Mouse (Mus musculus): Measurements from ENCODE around the gene Hfe2.

Gene Hfe2

DNA sequence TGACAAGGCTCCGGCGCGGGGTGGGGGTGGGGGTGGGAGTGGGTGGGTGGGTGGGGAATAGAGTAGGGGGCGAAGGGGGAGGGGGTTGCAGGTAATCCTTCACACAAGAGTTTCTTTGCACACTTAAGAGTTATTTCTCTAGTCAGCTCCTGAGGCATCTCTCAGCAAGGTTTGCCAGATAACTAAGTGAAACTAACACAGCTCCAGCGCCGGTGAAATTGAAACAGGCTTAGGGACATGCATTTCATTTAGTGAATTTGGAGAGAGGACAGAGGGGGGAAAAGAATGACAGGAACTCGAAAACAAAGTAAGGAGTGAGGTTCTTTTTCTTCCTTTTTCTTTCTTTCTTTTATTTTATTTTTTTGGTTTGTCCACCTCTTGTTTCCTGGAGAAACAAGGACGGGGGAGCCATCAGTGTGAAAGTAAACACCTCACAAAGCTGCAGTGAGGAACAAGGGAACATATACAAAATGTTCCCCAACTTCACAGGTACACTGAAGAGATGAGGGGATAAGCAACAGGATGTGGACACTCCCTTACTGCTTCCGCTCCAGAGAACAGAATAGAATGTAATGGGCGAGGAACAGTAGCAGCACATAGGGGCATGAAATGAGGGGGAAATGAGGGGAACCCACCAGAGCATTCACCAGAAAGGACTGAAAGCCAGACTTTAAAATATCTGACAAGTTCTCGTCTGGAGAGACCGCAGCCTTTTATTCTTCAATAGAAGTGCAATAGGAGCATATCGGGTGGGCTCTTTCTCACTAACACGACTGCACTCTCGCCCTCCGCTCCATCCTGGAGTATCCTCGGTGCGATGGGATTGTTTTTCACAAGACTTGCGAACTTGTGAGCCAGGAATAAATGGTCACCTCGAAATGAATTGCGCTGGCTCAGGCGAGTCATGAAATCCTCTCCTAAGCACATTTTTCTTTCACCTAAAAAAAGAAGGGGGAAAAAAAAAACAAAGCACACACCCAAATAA is 32.0 kb downstream of the Hfe2 start:
- no peak for DNase-seq (ENCODE audit: extremely low spot score, low read depth, low spot score)

DNA sequence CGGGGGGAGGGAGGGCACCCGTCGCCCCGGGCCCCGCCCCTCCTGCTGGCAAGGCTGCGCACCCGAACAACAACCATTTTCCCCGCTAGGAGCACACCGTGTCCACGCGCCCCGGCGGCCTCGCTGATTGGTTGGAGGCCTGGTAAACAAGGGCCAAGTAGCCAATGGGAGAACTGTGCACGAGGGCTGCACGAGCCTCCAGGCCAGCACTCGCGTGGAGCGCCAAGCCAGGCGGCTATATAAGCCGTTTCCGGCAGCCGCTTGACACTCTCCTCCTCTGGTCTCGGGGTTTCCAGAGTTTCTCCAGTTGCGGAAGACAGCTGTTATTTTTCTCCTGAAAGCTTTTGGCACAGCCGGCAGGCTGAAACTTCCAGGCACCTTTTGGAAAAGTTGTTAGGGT is 32.7 kb downstream of the Hfe2 start, which contains the start of gene Txnip:
Gene Txnip, plus strand, starts transcription at position 264 of the 400 bp plus-strand sequence.
- peak; percentile 96 for DNase-seq (ENCODE audit: extremely low spot score, low read depth, low spot score)

DNA sequence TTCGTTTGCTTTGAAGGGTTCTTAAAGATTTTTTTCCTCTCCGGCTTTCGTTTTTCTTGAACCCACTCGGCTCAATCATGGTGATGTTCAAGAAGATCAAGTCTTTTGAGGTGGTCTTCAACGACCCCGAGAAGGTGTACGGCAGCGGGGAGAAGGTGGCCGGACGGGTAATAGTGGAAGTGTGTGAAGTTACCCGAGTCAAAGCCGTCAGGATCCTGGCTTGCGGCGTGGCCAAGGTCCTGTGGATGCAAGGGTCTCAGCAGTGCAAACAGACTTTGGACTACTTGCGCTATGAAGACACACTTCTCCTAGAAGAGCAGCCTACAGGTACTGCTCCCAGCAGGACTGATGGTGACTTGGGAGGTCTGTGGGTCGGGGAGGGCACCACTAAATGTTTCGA is 33.2 kb downstream of the Hfe2 start:
- no peak for DNase-seq (ENCODE audit: extremely low spot score, low read depth, low spot score)

DNA sequence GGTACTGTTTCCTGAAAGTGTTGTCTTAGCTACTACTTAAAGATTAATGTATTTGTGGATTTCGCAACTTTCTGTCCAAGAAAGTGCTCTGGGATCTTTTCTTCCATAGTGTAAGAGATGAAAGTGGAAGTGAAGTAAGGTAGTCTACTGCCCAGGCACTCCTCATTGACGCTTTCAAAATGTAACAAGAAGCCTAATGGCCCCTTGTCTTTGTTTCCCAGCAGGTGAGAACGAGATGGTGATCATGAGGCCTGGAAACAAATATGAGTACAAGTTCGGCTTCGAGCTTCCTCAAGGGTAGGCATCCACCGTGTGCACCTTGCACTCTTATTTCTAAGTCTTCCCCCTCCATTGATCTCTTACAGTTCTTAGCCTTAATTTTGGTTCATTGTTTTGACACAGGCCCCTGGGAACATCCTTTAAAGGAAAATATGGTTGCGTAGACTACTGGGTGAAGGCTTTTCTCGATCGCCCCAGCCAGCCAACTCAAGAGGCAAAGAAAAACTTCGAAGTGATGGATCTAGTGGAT is 33.8 kb downstream of the Hfe2 start:
- no peak for DNase-seq (ENCODE audit: extremely low spot score, low read depth, low spot score)

DNA sequence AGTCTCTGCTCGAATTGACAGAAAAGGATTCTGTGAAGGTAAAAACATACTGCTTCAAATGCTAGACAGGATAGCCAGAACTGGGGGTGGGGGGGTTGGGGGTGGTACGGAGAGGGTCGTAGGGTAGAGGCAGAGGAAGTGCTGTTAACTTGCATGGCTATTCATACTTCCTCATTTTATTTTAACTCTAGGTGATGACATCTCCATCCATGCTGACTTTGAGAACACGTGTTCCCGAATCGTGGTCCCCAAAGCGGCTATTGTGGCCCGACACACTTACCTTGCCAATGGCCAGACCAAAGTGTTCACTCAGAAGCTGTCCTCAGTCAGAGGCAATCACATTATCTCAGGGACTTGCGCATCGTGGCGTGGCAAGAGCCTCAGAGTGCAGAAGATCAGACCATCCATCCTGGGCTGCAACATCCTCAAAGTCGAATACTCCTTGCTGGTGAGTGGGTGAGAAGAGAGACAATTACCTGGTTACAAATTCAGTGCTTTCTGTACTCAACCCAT is 34.5 kb downstream of the Hfe2 start:
- DNase-seq (ENCODE audit: extremely low spot score, low read depth, low spot score): no peak

DNA sequence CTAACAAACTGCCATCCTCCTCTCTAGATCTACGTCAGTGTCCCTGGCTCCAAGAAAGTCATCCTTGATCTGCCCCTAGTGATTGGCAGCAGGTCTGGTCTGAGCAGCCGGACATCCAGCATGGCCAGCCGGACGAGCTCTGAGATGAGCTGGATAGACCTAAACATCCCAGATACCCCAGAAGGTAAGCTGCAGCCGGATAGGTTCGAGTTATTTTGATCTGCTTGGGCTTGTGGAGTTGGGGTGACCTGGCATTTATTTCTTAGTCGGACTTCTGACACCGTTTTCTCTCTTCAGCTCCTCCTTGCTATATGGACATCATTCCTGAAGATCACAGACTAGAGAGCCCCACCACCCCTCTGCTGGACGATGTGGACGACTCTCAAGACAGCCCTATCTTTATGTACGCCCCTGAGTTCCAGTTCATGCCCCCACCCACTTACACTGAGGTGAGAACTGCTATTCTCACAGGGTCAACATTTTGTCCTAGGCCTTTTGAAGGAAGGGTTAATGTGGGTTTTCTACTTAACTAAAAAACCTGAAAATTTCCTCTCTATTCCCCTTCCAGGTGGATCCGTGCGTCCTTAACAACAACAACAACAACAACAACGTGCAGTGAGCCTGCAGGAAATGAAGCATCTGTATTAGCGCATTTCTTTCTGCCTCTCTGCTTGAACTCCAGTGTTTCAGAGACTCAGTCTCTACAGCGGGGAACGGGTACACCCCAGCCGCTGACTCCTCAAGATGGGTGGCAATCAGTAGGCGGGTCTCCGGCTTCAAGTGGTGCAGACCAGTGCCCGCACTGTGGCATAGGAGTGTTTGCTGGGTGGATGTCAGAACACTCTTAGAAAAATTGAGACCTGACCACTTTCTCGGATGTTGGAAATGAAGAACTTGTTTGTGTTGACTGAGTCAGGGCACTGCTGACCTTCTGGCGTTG is 35.2 kb downstream of the Hfe2 start:
- DNase-seq (ENCODE audit: extremely low spot score, low read depth, low spot score): no peak

DNA sequence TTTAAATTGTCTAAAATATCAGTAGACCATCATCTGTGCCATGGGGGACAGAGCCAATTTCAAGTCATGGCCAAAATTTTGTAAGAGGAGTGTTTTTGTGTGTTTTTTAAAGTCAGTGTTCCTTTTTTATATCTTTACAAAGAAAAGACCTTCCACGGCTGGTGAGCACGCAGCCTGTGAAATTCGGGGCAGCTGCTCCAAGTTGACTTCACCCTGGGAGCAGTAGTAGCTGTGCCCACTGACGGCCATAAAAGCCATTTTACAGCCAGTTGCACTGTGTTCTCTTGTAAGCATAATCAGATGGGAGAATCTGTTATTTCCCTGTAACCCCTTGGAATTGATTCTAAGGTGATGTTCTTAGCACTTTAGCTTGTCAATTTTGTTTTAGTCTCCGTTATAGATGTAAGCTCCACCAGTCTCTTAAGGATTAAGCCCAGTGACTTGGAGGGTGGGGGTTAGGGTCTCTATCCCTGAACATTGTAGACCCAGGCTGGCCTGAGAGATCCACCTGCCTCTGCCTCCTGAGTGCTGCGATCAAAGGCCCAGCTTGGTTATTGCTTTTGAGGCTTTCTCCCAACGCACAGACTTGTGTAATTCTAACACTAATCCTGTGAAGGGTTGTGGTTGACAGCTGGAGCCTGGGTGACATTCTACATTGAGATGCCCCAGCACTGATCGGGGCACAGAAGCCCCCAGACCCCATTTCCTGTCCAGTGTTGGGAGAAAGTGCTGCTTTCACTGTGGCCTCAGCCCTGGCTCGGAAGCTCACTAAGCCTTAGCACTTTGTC is 36.1 kb downstream of the Hfe2 start:
- DNase-seq (ENCODE audit: extremely low spot score, low read depth, low spot score): no peak

DNA sequence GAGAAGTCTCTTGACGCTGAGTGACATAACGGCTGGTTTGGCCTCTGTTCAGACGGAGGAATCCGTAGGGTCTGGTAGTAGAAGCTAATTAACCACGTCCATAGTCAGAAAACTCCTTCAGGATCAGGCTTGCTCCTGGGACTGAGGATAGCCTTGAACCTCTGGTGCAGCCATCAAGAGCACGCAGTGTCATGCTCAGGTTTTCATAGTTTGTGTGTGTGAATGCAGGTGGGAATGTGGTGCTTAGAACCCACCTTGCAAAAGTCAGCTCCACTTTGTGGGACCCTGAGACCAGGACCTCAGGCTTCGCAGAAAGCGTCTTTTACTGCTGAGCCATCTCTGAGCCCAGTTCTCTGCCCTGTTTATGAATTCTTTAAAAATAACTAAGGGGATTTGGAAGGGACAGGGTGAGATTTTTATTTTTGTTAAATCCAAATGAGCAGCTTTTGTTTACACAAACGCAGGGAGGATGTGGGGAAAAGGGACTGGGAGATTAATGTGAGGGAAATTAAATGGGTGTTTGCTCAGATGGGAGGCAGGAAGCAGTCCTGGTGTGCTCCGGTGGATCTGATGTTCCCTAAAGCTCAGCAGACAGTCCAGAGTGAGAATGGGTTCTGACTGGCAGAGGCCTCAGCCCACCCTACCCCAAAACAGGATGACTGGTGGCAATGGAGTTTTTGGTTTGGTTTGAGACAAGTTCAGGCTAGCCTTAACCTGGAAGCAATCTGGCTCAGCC is 37.1 kb downstream of the Hfe2 start:
- DNase-seq (ENCODE audit: extremely low spot score, low read depth, low spot score): no peak

DNA sequence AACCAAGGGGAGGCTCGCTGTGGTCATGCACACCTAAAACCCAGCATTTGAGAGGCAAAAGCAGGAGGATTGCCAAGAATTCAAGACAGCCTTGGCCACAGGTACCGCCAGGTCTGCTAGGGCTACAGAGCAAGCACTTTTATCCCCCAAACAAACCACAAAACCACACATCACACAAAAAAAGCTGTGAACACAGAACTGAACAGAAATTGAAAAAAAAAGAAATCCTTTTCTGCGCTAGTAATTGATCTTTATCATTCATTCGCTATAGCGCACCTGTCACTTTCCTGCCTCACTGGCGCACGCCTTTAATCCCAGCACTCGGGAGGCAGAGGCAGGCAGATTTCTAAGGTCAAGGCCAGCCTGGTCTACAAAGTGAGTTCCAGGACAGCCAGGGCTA is 38.3 kb downstream of the Hfe2 start:
- DNase-seq (ENCODE audit: extremely low spot score, low read depth, low spot score): no peak

DNA sequence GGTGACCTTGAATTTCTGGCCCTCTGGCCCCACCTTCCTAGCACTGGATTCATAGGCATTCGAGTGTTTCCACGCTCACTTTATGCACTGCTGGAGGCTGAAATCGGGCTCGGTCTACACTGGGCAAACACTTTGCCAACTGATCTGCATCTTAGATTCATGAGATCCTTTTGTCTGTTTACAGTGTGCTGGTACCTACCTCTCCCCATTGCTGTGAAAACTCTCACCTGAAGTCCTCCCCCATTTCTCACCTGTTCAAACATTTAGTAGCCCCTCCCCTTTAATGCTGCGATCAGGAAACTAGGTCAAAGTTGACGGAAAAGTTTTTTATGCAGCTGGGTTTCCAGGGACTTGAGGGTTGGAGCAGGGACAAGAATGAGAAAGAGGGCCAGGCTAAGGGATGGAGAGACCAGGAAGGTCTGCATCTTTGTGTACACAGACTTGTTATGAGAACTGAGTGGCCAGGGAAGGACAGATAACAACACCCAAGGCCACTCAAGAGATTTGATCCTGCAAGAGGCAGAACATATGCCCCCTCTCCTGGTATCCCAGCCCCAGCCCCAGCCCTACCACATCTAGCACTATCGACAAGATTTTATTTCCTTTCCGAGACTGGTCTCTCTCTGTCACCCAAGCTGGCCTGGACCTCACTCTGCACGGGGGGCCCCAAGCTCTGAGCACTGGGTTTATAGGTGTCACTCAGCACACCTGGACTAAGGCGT is 39.1 kb downstream of the Hfe2 start:
- DNase-seq (ENCODE audit: extremely low spot score, low read depth, low spot score): no peak

DNA sequence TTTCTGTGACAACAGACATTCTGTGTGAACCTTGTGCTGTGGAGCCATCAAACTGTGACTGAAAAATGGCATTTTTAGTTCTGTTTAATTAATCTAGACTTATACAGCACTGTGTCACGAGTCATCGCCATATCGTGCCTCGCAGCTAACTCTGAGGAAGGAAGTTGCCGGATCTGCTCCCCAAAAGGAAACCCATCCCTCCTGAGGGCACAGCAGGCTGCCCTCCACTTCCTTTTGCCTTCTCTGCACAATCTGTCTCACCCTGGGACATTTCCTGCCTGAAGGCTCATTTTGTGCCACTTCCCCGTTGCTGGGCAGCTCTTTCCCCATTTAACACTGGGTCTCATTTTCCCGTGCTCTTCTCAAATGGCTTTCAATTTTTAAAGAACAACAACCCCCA is 39.7 kb downstream of the Hfe2 start:
- DNase-seq (ENCODE audit: extremely low spot score, low read depth, low spot score): no peak

DNA sequence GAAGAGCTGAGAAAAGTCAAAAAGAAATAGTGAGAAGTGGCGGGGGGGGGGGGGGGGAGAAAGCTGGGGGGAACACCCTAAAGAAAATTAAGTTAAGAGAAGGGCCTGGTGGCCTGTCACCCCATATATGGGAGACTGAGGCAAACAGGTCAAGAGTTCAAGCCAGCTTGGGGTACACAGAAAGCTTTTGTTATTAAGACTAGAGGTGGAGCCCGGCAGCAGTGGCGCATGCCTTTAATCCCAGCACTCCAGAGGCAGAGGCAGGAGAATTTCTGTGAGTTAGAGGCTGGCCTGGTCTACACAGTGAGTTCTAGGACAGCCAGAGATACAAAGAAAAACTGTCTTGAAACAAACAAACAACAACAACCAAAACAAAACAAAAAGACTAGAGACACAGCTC is 40.1 kb downstream of the Hfe2 start:
- DNase-seq (ENCODE audit: extremely low spot score, low read depth, low spot score): no peak

DNA sequence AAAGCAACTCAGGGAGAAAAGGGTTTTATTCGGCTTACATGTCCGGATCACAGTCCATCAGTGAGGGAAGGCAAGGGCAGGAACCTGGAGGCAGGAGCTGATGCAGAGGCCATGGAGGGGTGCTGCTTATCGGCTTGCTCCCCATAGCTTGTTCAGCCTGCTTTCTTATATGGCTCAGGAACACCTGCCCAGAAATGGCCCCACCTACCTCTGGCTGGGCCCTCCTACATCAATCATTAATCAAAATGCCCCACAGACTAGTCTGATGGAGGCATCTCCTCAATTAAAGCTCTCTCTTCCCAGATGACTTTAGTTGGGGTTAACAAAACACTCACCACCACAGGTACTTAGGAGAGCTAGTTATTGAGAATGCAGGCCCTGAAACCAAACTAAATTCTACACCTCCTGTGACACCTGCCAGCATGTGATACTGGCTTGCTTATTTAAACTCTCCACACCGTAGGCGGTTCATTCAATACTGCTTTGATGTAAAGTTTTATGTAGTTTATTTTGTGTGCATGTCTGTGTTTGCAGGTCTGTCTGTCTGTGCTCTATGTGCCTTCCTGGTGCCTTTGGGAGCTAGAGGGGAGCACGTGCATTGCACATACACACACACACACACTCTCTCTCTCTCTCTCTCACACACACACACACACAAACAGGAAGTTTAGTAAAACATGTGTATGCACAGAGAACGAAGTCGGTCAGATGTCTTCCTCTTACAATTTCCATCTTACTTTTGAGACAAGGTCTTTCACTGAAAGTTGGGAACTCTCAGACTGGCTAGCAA is 41.9 kb downstream of the Hfe2 start:
- no peak for DNase-seq (ENCODE audit: extremely low spot score, low read depth, low spot score)

DNA sequence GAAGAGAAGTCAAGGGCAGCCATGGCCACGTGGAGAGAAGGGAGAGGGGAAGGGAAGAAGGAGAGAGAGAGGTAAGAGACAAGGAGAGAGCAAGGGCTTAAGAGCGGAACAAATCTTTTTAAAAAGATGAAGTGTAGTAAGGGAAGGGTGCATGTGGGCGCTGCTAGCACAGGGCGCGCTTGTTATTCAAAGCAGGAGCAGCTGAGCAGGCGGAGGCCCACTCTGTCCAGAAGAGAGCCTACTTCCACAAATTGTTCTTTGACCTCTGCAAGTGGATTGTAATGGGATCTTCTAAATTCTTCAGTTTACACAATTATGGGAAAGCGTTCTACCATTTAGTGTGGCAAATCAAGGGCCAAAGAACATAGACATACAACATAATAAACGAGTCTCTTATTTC is 43.6 kb downstream of the Hfe2 start:
- DNase-seq (ENCODE audit: extremely low spot score, low read depth, low spot score): no peak

DNA sequence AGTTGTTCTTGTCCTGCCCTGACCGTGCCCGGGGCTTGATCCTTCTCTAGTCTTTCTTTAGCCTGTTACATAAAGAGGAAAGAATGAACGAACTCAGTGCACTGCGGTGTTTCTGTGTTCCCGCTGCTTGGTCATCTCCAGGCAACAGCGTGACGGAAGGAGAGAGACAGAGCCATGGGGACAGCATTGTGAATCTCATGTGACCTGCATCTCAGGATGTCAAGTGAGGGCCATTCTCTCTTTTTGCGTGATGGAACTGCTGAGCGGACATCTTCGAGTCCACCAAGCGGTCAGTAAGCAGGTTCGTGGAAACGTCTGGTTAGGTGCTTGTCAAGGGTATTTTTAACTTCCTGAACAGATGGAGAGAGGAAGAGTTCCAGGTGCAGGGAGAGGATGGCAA is 44.5 kb downstream of the Hfe2 start:
- no peak for DNase-seq (ENCODE audit: extremely low spot score, low read depth, low spot score)

DNA sequence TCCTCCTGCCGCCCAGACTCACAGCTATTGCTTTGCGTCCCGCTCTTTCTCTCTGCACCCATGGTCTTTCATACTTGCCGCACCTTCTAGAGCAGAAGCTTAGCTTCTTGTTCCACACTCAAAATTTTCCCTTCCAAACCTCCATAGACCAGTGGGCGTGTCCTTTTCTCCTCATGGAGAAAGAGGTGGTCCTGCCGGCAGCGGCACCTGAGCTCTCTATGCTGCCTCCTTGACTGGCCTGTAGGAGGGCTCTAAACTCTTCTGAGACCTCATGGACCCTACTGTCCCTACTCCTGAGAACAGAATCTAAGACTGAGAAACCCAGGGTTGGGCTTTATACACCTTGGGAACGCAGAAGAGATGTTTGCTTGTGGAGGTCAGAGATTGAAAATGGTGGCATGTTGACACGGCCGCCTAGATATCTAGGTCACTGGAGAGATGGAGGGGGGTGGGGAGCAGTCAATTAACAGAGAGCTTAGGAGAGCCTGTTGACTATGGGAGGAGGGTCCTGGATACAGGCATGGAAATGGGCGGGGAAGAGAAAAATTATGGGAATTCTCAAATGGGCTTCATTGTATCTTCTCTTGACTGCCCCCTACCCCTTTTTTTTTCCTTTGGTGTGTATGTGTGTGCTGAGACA is 45.1 kb downstream of the Hfe2 start:
- no peak for DNase-seq (ENCODE audit: extremely low spot score, low read depth, low spot score)

DNA sequence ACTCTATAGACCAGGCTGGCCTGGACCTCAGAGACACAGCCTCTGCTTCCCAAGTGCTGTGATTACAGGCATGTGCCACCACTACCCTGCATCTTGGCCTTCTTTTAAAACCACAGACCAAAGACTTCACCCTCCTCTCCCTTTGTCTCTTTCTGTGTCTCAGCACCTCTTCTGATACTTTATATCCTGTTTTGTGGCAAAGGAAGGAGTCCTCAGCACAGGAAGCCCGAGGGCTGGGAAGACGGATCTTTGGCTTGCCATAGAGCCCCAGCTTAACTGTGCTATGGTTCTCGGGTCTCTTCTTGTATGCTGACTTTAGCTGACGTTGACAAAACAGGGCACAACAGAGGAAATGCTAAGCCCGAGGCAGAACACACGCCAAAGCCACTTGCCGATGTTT is 45.7 kb downstream of the Hfe2 start:
- DNase-seq (ENCODE audit: extremely low spot score, low read depth, low spot score): no peak

DNA sequence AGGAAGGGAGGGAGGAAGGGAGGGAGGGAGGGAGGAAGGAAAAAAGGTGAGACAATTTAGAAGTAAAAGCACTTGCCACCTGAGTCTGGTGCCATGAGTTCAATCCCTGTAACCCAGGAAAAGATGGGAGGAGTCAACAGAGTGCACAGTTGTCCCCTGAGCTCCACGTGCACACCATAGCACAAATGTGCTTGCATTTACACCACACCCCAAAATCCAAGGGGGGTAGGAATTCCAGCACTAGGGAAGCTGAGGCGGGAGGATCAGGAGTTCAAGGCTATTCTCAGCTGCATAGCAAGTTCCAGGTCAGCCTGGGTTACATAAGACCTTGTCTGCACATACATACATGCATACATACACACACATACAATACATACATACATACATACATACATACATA is 46.4 kb downstream of the Hfe2 start:
- DNase-seq (ENCODE audit: extremely low spot score, low read depth, low spot score): no peak

All from hindlimb bud, embryonic 11.5 days (tissue).